In the genomic region with DNA sequence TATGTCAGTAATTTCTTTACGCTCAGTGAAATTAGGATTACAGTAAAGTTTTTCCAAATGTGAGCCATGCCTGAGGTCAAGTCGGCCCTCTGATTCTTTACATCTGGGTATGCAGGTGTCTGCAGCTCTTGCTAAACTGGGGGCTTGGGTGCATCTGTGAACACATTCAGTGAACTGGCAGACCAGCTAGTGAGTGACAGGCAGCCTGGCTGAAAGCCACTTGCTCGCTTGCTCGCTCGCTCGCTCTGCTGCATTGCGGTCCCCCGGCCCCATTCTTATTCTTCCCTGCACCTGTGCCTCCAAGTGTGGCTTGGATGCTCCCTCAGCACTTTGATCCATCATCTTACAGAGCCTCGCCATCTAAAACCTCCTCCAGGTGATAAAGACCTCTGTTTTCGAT, we compare ENCODE assay signal across 19 mouse cellular contexts.
DNase-seq lines count a peak whose midpoint lies in the region; ATAC-seq lines count a peak whose summit lies in the region.
"Had no signal": no experiment of that assay in that cellular context is flagged by ENCODE, and none has a peak within 500 bp of the region (broad histone marks: within the 10 kb centered on the region; RNA-seq: fewer than 3 reads in every experiment).

No protein-coding gene starts in this region.

- no peak for ATAC-seq in cerebellum, adult (ENCODE audit: insufficient number of reproducible peaks, low FRiP score, low TSS enrichment)
- ATAC-seq: inflammation-experienced regulatory T-cells, adult 6 months; midbrain, embryonic 13.5 days had no signal

- peak; percentile 39 to 47 for DNase-seq in cerebellum, postnatal 14 days
- peak; percentile 43 to 55 for DNase-seq in layer of hippocampus, postnatal 10 days (ENCODE audit: low spot score in 2 of 2)
- DNase-seq in layer of hippocampus, adult 18-20 months (ENCODE audit: low spot score in 2 of 2), result no peak
- DNase-seq in right cerebral cortex, postnatal 4 days, result peak; percentile 26
- no peak for DNase-seq in right cerebral cortex, postnatal 10 days (ENCODE audit: low spot score in 2 of 2)
- no peak for DNase-seq in kidney, adult 18-20 months
- DNase-seq: adrenal gland, postnatal 25 days; cerebellum, adult 11 months; cerebellum, postnatal 25 days; gastrocnemius, postnatal 25 days; kidney, adult 2 months; liver, embryonic 13.5 days; lung, adult 2 months; right cerebral cortex, adult 18-20 months; thymus, adult 2 months; thymus, postnatal 4 days had no signal

Comparison
In these comparisons a context has a peak if more than half of its experiments do, and no peak if none do; other contexts are left out.
1. DNase-seq: peak in cerebellum, postnatal 14 days (2 of 2), layer of hippocampus, postnatal 10 days (2 of 2) and right cerebral cortex, postnatal 4 days (single experiment); none in layer of hippocampus, adult 18-20 months (0 of 2), right cerebral cortex, postnatal 10 days (0 of 2) and kidney, adult 18-20 months (single experiment).